Mouse (Mus musculus): ENCODE results near the gene Zglp1. TPM values are rescaled to one million over a fixed set of nuclear protein-coding genes. Genes with fewer than 3 reads are reported as not detected.

The Zglp1 gene
- total RNA-seq (2012; rRNA removed) (1.1 and 1.5 TPM in 2 replicates), polyA plus RNA-seq (2012; ENCODE audit: insufficient read depth in 1 of 2, insufficient read length in 2 of 2, low read depth in 1 of 2, low replicate concordance in 2 of 2, missing spikeins in 1 of 2) (1 to 10 TPM in 1 of 2 experiments, not detected in 1; 8.0 TPM)

GRCm38 (mm10) chr9:21067006-21067684 lies at the start of gene Zglp1:
Gene Zglp1 (minus strand): TSS chr9:21067093.
- Histone ChIP-seq H3K36me3 (ENCODE audit: control insufficient read depth in 1 of 2, insufficient read depth in 2 of 2, low read length in 2 of 2) (peaks cover 7 to 30% of the 10 kb centered on the region in 2 experiments), H3K27me3 (ENCODE audit: control insufficient read depth in 1 of 2, insufficient read depth in 2 of 2, low read length in 2 of 2) (no peaks in the 10 kb centered on the region), H3K79me2 (ENCODE audit: control insufficient read depth, insufficient read depth, low read length, poor library complexity) (peaks cover 20% of the 10 kb centered on the region), H3K4me1 (ENCODE audit: control insufficient read depth in 1 of 2, insufficient read depth in 2 of 2, low read length in 2 of 2) (peaks cover 2 to 10% of the 10 kb centered on the region in 2 experiments; a peak in 3 of 4 replicates), H3K4me3 (ENCODE audit: control insufficient read depth in 1 of 2, insufficient read depth in 1 of 2, low read depth in 2 of 2, low read length in 2 of 2) (no peak within 1 kb of the TSS), H3K9ac (ENCODE audit: control insufficient read depth, low read depth, low read length, poor library complexity, severe bottlenecking) (no peak within 1 kb of the TSS), H3K9me3 (replicated peaks; ENCODE audit: insufficient read depth, low read length) (no peaks in the 10 kb centered on the region), H3K27ac (ENCODE audit: control insufficient read depth, low read depth, low read length) (no peak within 1 kb of the TSS)
- TF ChIP-seq ZNF384 (IDR thresholded peaks at IDR 0.05; ENCODE audit: low read depth, low read length) (no peak), CTCF (IDR thresholded peaks at IDR 0.05 in 2 of 3, conservative IDR thresholded peaks at IDR 0.05 in 1 of 3; ENCODE audit: control insufficient read depth in 1 of 3, insufficient read depth in 1 of 3, low read depth in 2 of 3, low read length in 3 of 3, poor library complexity in 1 of 3, severe bottlenecking in 1 of 3) (peak in 1 of 3 experiments; percentile 31; a peak in 2 of 6 replicates), GABPA (IDR thresholded peaks at IDR 0.05; ENCODE audit: low read depth, low read length) (no peak), UBTF (IDR thresholded peaks at IDR 0.05; ENCODE audit: borderline replicate concordance, insufficient read depth, low read depth, low read length) (no peak), ELF1 (IDR thresholded peaks at IDR 0.05; ENCODE audit: low read depth, low read length) (no peak), TCF12 (IDR thresholded peaks at IDR 0.05; ENCODE audit: low read depth, low read length) (no peak), SIN3A (IDR thresholded peaks at IDR 0.05; ENCODE audit: low read length) (no peak), MXI1 (IDR thresholded peaks at IDR 0.05; ENCODE audit: low read depth, low read length) (no peak), NELFE (IDR thresholded peaks at IDR 0.05; ENCODE audit: low read depth, low read length) (no peak)
- DNase-seq (ENCODE audit: low read depth, low spot score) = no peak

DNA sequence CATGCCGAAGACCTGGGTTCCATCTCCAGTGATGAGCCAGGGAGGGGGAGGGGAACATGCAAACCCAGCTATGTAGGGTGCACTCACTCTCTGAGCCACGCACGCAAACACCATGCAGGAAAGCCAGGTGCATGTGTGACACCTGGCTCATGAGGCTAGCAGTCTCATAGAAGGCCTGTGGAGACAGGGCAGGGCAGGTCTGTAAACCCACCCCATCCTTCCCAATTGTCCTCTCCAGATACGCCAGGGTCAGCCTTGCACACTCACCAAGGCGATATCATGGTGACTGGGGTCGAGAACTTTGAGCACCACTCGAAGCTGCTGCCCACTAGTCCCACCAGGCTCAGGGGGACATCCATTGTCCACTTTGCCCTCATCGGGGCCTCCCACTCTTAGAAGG lies 48.2 kb upstream of the Zglp1 start:
- H3K9me3 ChIP-seq (replicated peaks; ENCODE audit: insufficient read depth, low read length) = no peaks in the 10 kb centered on the region
- H3K79me2 ChIP-seq (ENCODE audit: control insufficient read depth, insufficient read depth, low read length, poor library complexity) = no peaks in the 10 kb centered on the region
- H3K4me3 ChIP-seq (ENCODE audit: control insufficient read depth in 1 of 2, insufficient read depth in 1 of 2, low read depth in 2 of 2, low read length in 2 of 2) = no peak overlapping the region
- H3K9ac ChIP-seq (ENCODE audit: control insufficient read depth, low read depth, low read length, poor library complexity, severe bottlenecking) = no peak overlapping the region
- H3K4me1 ChIP-seq (ENCODE audit: control insufficient read depth in 1 of 2, insufficient read depth in 2 of 2, low read length in 2 of 2) = no peaks in the 10 kb centered on the region
- peaks cover 0 to 3% of the 10 kb centered on the region in 2 experiments; a peak in 1 of 4 replicates for H3K36me3 ChIP-seq (ENCODE audit: control insufficient read depth in 1 of 2, insufficient read depth in 2 of 2, low read length in 2 of 2)
- TF ChIP-seq TBP (IDR thresholded peaks at IDR 0.05; ENCODE audit: low read depth, low read length) (no peak), POLR2AphosphoS5 (IDR thresholded peaks at IDR 0.05; ENCODE audit: borderline replicate concordance, low read depth, low read length) (0 out of 2 replicates have a peak, but pooled peaks have one; percentile 52), MAX (IDR thresholded peaks at IDR 0.05; ENCODE audit: low read length) (no peak)
- no peak overlapping the region for H3K27ac ChIP-seq (ENCODE audit: control insufficient read depth, low read depth, low read length)
- DNase-seq (ENCODE audit: low read depth, low spot score) = no peak
- no peaks in the 10 kb centered on the region for H3K27me3 ChIP-seq (ENCODE audit: control insufficient read depth in 1 of 2, insufficient read depth in 2 of 2, low read length in 2 of 2)

- Histone ChIP-seq H3K27ac (ENCODE audit: control insufficient read depth, low read depth, low read length) (no peak overlapping the region), H3K27me3 (ENCODE audit: control insufficient read depth in 1 of 2, insufficient read depth in 2 of 2, low read length in 2 of 2) (no peaks in the 10 kb centered on the region), H3K4me3 (ENCODE audit: control insufficient read depth in 1 of 2, insufficient read depth in 1 of 2, low read depth in 2 of 2, low read length in 2 of 2) (no peak overlapping the region), H3K9me3 (replicated peaks; ENCODE audit: insufficient read depth, low read length) (no peaks in the 10 kb centered on the region), H3K9ac (ENCODE audit: control insufficient read depth, low read depth, low read length, poor library complexity, severe bottlenecking) (no peak overlapping the region), H3K36me3 (ENCODE audit: control insufficient read depth in 1 of 2, insufficient read depth in 2 of 2, low read length in 2 of 2) (no peaks in the 10 kb centered on the region), H3K4me1 (ENCODE audit: control insufficient read depth in 1 of 2, insufficient read depth in 2 of 2, low read length in 2 of 2) (no peaks in the 10 kb centered on the region), H3K79me2 (ENCODE audit: control insufficient read depth, insufficient read depth, low read length, poor library complexity) (no peaks in the 10 kb centered on the region)
- no peak for TF ChIP-seq EP300 (IDR thresholded peaks at IDR 0.05; ENCODE audit: low read depth in 1 of 2, low read length in 2 of 2)
- no peak for DNase-seq (ENCODE audit: low read depth, low spot score)
Observed at GRCm38 (mm10) chr9:21114190-21114589, 47.3 kb upstream of the Zglp1 start.

All from MEL (cell line).